Mouse (Mus musculus) spleen, adult 2 months (tissue): ENCODE measurements around the gene Acaca.

Experiments used
- CTCF ChIP-seq: fragments of 200-500 bp; IDR thresholded peaks from 2 replicates; pipeline ENCODE4 v1.5.1; 2011; ENCODE audit warnings: mild to moderate bottlenecking, inconsistent platforms; ENCODE audit not compliant: insufficient read depth, insufficient read length, insufficient replicate concordance; ENCODE audit errors: extremely low read depth
- POLR2A ChIP-seq: fragments of 200-500 bp; IDR thresholded peaks from 2 replicates; pipeline ENCODE4 v1.6.1; 2011; ENCODE audit warnings: low read depth, low read length, inconsistent platforms

DNA sequence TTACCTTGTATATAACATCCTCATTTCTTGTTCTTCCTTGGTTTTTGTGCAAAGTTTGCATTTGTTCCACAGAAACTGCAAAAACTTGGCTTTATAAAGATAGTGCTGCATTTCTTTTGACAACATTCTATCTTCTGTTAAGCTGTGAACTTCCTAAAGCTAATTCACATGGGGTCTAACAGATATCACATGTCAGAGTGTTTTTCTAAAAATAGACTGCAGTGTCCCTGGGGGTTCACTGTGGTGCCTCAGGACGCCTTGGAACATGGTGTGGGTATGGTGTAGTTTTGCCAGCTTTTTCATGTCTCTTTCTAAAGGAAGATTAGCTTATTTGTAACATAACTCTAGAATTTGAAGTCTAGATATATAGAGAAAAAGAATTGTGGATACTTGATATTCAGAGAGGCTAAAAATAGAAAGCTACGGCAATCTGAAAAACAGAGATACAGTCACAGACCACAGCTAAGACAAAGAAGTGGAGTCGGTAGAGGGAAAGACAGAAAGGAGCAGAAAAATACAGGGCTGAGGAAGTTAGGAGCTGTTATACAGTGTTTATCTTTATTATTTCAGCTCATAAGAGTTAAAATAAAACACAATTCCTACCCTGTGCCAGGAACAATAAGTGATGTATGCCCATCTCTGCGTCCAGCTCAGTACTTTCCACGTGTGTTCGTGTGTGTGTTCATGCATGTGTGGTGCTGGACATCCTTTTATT lies 215.2 kb downstream of the Acaca start:
- no peak for TF ChIP-seq POLR2A
- TF ChIP-seq CTCF: no peak
